Mouse (Mus musculus): ENCODE results near the gene Msh5. TPM values are rescaled to one million over a fixed set of nuclear protein-coding genes. Genes with fewer than 3 reads are reported as not detected.
A peak's percentile ranks its signal among the peaks of the same experiment; 100 is the strongest.

Gene Msh5
- polyA plus RNA-seq, 1 experiment from 2014 or later = 3.2 TPM

- H3K27ac ChIP-seq (replicated peaks) = no peak overlapping the region
- no peaks in the 10 kb centered on the region for H3K36me3 ChIP-seq
- 79% methylated on average over 13 of the region's 13 CpGs for WGBS
- no peak overlapping the region for H3K9ac ChIP-seq (replicated peaks)
- no peak overlapping the region for H3K4me3 ChIP-seq
- no peak overlapping the region for H3K4me2 ChIP-seq (replicated peaks)
- H3K27me3 ChIP-seq = no peaks in the 10 kb centered on the region
- H3K9me3 ChIP-seq = no peaks in the 10 kb centered on the region
- peaks cover 29% of the 10 kb centered on the region for H3K4me1 ChIP-seq
- ATAC-seq (replicated peaks) = no peak
Observed at GRCm38 (mm10) chr17:35024261-35024660, 22.3 kb downstream of the Msh5 start.

- Histone ChIP-seq H3K27me3 (no peaks in the 10 kb centered on the region), H3K36me3 (no peaks in the 10 kb centered on the region), H3K4me1 (peaks cover 29% of the 10 kb centered on the region), H3K4me2 (replicated peaks) (no peak overlapping the region), H3K9me3 (no peaks in the 10 kb centered on the region), H3K27ac (replicated peaks) (no peak overlapping the region), H3K9ac (replicated peaks) (no peak overlapping the region), H3K4me3 (no peak overlapping the region)
- 92% methylated on average over 4 of the region's 4 CpGs for WGBS
- no peak for ATAC-seq (replicated peaks)
Observed at GRCm38 (mm10) chr17:35023756-35024155, 22.8 kb downstream of the Msh5 start.

GRCm38 (mm10) chr17:35023221-35023620 is 23.3 kb downstream of the Msh5 start:
- H3K9ac ChIP-seq (replicated peaks) = no peak overlapping the region
- H3K4me3 ChIP-seq = no peak overlapping the region
- H3K4me1 ChIP-seq = peaks cover 29% of the 10 kb centered on the region
- WGBS = 87% methylated on average over 5 of the region's 5 CpGs
- H3K4me2 ChIP-seq (replicated peaks) = no peak overlapping the region
- H3K9me3 ChIP-seq = no peaks in the 10 kb centered on the region
- no peak for ATAC-seq (replicated peaks)
- no peaks in the 10 kb centered on the region for H3K27me3 ChIP-seq
- no peak overlapping the region for H3K27ac ChIP-seq (replicated peaks)
- H3K36me3 ChIP-seq = no peaks in the 10 kb centered on the region

GRCm38 (mm10) chr17:35022541-35023060 is 23.9 kb downstream of the Msh5 start:
- Histone ChIP-seq H3K9ac (replicated peaks) (no peak overlapping the region), H3K9me3 (no peaks in the 10 kb centered on the region), H3K4me2 (replicated peaks) (no peak overlapping the region), H3K4me3 (no peak overlapping the region), H3K36me3 (no peaks in the 10 kb centered on the region), H3K27me3 (no peaks in the 10 kb centered on the region), H3K4me1 (peaks cover 24% of the 10 kb centered on the region), H3K27ac (replicated peaks) (no peak overlapping the region)
- 94% methylated on average over 8 of the region's 8 CpGs for WGBS
- no peak for ATAC-seq (replicated peaks)

- H3K36me3 ChIP-seq = no peaks in the 10 kb centered on the region
- WGBS = 63% methylated on average over 6 of the region's 6 CpGs
- no peak overlapping the region for H3K9ac ChIP-seq (replicated peaks)
- H3K4me3 ChIP-seq = no peak overlapping the region
- ATAC-seq (replicated peaks) = no peak
- H3K27me3 ChIP-seq = no peaks in the 10 kb centered on the region
- no peaks in the 10 kb centered on the region for H3K9me3 ChIP-seq
- no peak overlapping the region for H3K27ac ChIP-seq (replicated peaks)
- no peak overlapping the region for H3K4me2 ChIP-seq (replicated peaks)
- peaks cover 18% of the 10 kb centered on the region for H3K4me1 ChIP-seq
Observed at GRCm38 (mm10) chr17:35021842-35022477, 24.6 kb downstream of the Msh5 start.

- ATAC-seq (replicated peaks) = peak; percentile 70
- H3K9ac ChIP-seq (replicated peaks) = 0 out of 2 replicates have a peak overlapping the region, but pooled peaks have one; percentile 0
Observed at GRCm38 (mm10) chr17:35021163-35021808, 25.3 kb downstream of the Msh5 start.

GRCm38 (mm10) chr17:35020551-35020950 is 26.0 kb downstream of the Msh5 start:
- H3K36me3 ChIP-seq = peaks cover 11% of the 10 kb centered on the region
- no peak overlapping the region for H3K9ac ChIP-seq (replicated peaks)
- ATAC-seq (replicated peaks) = no peak
- no peaks in the 10 kb centered on the region for H3K27me3 ChIP-seq
- no peak overlapping the region for H3K4me3 ChIP-seq
- no peak overlapping the region for H3K27ac ChIP-seq (replicated peaks)
- 89% methylated on average over 8 of the region's 8 CpGs for WGBS
- no peaks in the 10 kb centered on the region for H3K9me3 ChIP-seq
- peaks cover 13% of the 10 kb centered on the region for H3K4me1 ChIP-seq
- H3K4me2 ChIP-seq (replicated peaks) = no peak overlapping the region

More at GRCm38 (mm10) chr17:35021163-35021808, 25.3 kb downstream of the Msh5 start:
- Histone ChIP-seq H3K27ac (replicated peaks) (0 out of 2 replicates have a peak overlapping the region, but pooled peaks have one; percentile 24), H3K4me1 (peaks cover 16% of the 10 kb centered on the region), H3K27me3 (no peaks in the 10 kb centered on the region), H3K36me3 (peaks cover 4% of the 10 kb centered on the region; the same call in 1 of the 2 replicates), H3K4me2 (replicated peaks) (peak overlapping the region; percentile 19; the same call in 1 of the 2 replicates), H3K4me3 (no peak overlapping the region), H3K9me3 (no peaks in the 10 kb centered on the region)
- WGBS = 4% methylated on average over 17 of the region's 17 CpGs

GRCm38 (mm10) chr17:35019894-35020293 is 26.7 kb downstream of the Msh5 start:
- Histone ChIP-seq H3K4me2 (replicated peaks) (no peak overlapping the region), H3K4me1 (peaks cover 13% of the 10 kb centered on the region), H3K9ac (replicated peaks) (no peak overlapping the region), H3K36me3 (peaks cover 18% of the 10 kb centered on the region), H3K4me3 (no peak overlapping the region), H3K9me3 (no peaks in the 10 kb centered on the region), H3K27me3 (no peaks in the 10 kb centered on the region), H3K27ac (replicated peaks) (no peak overlapping the region)
- no peak for ATAC-seq (replicated peaks)
- 75% methylated on average over 11 of the region's 11 CpGs for WGBS

GRCm38 (mm10) chr17:35018171-35018570 is 28.4 kb downstream of the Msh5 start:
- H3K4me1 ChIP-seq = peaks cover 13% of the 10 kb centered on the region
- H3K27me3 ChIP-seq = no peaks in the 10 kb centered on the region
- H3K36me3 ChIP-seq = peaks cover 34% of the 10 kb centered on the region
- no peak overlapping the region for H3K27ac ChIP-seq (replicated peaks)
- no peaks in the 10 kb centered on the region for H3K9me3 ChIP-seq
- 82% methylated on average over 3 of the region's 3 CpGs for WGBS
- no peak overlapping the region for H3K4me3 ChIP-seq
- ATAC-seq (replicated peaks) = no peak
- H3K9ac ChIP-seq (replicated peaks) = no peak overlapping the region
- H3K4me2 ChIP-seq (replicated peaks) = no peak overlapping the region

- Histone ChIP-seq H3K4me3 (no peak overlapping the region), H3K9me3 (no peaks in the 10 kb centered on the region)
Observed at GRCm38 (mm10) chr17:35017706-35018030, 28.9 kb downstream of the Msh5 start.

GRCm38 (mm10) chr17:35016791-35017705 is 29.5 kb downstream of the Msh5 start:
- no peak overlapping the region for H3K4me3 ChIP-seq
- H3K9ac ChIP-seq (replicated peaks) = no peak overlapping the region
- H3K36me3 ChIP-seq = peaks cover 45% of the 10 kb centered on the region
- peaks cover 13% of the 10 kb centered on the region for H3K4me1 ChIP-seq
- H3K27me3 ChIP-seq = no peaks in the 10 kb centered on the region
- no peak overlapping the region for H3K4me2 ChIP-seq (replicated peaks)
- WGBS = 80% methylated on average over 10 of the region's 10 CpGs
- no peaks in the 10 kb centered on the region for H3K9me3 ChIP-seq
- ATAC-seq (replicated peaks) = no peak; the same call in 1 of the 2 replicates
- H3K27ac ChIP-seq (replicated peaks) = no peak overlapping the region

More at GRCm38 (mm10) chr17:35017706-35018030, 28.9 kb downstream of the Msh5 start:
- Histone ChIP-seq H3K27ac (replicated peaks) (no peak overlapping the region), H3K4me2 (replicated peaks) (no peak overlapping the region), H3K9ac (replicated peaks) (no peak overlapping the region), H3K36me3 (peaks cover 39% of the 10 kb centered on the region), H3K4me1 (peaks cover 13% of the 10 kb centered on the region), H3K27me3 (no peaks in the 10 kb centered on the region)
- ATAC-seq (replicated peaks) = no peak
- WGBS = 78% methylated on average over 14 of the region's 14 CpGs

GRCm38 (mm10) chr17:35016376-35016775 is 30.2 kb downstream of the Msh5 start, which contains the start of gene Vwa7:
Vwa7 (plus strand) TSS chr17:35016579.
- peaks cover 7% of the 10 kb centered on the region for H3K4me1 ChIP-seq
- 44% methylated on average over 12 of the region's 12 CpGs for WGBS
- no peak within 1 kb of the TSS for H3K4me2 ChIP-seq (replicated peaks)
- H3K36me3 ChIP-seq = peaks cover 52% of the 10 kb centered on the region
- no peak within 1 kb of the TSS for H3K9ac ChIP-seq (replicated peaks)
- no peaks in the 10 kb centered on the region for H3K27me3 ChIP-seq
- no peak within 1 kb of the TSS for H3K27ac ChIP-seq (replicated peaks)
- ATAC-seq (replicated peaks) = peak; percentile 61
- H3K4me3 ChIP-seq = no peak within 1 kb of the TSS
- H3K9me3 ChIP-seq = no peaks in the 10 kb centered on the region

Measured in forebrain, embryonic 15.5 days (tissue).